In genomic region chr11:121354091-121354707, GRCm38 (mm10) we compare ENCODE assay signal across 1 mouse cellular context.
TF ChIP-seq lines count a peak whose summit lies in the region.

Gene Wdr45b (minus strand): TSS chr11:121354445.

TF ChIP-seq in CH12.LX, 34 proteins besides CTCF, POLR2A, EP300 and RAD21 (continued from another document):
- peak; percentile 87; the same call in 1 of the 2 replicates for TF ChIP-seq GABPA (IDR thresholded peaks at IDR 0.05; ENCODE audit: insufficient replicate concordance, low read depth, low read length)
- TF ChIP-seq NRF1 (IDR thresholded peaks at IDR 0.05; ENCODE audit: low read depth, low read length) = peak; percentile 93
- peak; percentile 62; the same call in 1 of the 2 replicates for TF ChIP-seq ETS1 (conservative IDR thresholded peaks at IDR 0.05; ENCODE audit: low read depth, low read length)
- TF ChIP-seq MAFK (IDR thresholded peaks at IDR 0.05; ENCODE audit: insufficient replicate concordance, low read length) = no peak
- peak; percentile 76 for TF ChIP-seq TBP (conservative IDR thresholded peaks at IDR 0.05; ENCODE audit: low read depth, low read length)
- peak; percentile 94; the same call in 1 of the 2 replicates for TF ChIP-seq KAT2A (IDR thresholded peaks at IDR 0.05; ENCODE audit: insufficient replicate concordance, low read length)
- TF ChIP-seq PAX5 (IDR thresholded peaks at IDR 0.05; ENCODE audit: low read length) = no peak
- TF ChIP-seq ZKSCAN1 (IDR thresholded peaks at IDR 0.05; ENCODE audit: borderline replicate concordance, low read depth, low read length) = no peak; the same call in 1 of the 2 replicates
- peak; percentile 97 for TF ChIP-seq HCFC1 (IDR thresholded peaks at IDR 0.05; ENCODE audit: low read depth, low read length)
- TF ChIP-seq MAZ (IDR thresholded peaks at IDR 0.05; ENCODE audit: low read depth, low read length) = peak; percentile 60; the same call in 1 of the 2 replicates
- no peak for TF ChIP-seq ZNF384 (IDR thresholded peaks at IDR 0.05; ENCODE audit: low read depth, low read length)
- peak; percentile 84 for TF ChIP-seq MAX (IDR thresholded peaks at IDR 0.05; ENCODE audit: low read length)
